Mouse (Mus musculus) thymus, postnatal 25 days (tissue): Measurements from ENCODE around the gene Kcnn4.

Source experiments
- DNase-seq: peaks from one replicate; pipeline ENCODE4 v3.0.0; 2022

Gene Kcnn4

DNA sequence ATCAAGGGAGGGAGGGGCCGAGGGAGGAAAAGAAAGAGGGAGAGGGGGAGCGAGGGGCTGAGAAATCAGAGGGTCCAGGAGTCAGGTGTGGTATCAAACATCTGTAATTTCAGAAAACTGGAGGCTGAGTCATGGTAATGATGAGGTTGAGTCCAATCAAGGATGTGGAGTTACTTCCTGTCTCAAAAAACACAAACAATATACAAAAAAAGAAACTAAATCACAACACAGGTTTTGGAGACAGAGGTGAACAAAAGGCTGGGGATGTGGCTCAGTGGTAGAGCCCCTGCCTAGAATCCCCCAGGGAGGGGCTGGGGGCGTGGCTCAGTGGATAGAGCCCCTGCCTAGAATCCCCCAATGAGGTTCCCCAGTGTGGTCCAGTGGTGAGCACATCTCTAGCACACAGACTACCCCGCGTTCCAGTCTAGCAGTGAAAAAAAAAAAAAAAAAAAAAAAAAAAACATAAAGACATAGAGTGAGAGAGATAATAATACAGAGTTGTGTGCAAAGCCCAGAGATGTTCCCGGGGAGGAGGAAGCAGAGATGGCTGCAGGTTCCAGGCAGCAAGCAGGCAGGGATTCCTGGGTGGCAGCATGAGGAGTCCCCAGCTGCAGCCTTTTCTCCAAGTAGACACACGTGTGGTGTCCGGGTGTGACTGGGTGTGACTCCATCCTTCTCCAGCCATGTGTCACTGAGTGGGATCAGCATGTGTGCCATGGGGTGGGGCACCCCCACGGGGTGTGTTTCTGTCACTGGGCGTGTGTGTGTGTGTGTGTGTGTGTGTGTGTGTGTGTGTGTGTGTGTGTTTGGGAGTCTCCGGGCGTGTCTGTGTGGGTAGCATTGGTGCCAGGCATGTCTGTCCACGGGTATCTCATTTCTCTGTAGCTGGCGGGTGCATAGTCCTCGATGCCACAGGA, 3.1 kb upstream of the Kcnn4 start:
- DNase-seq, result no peak

DNA sequence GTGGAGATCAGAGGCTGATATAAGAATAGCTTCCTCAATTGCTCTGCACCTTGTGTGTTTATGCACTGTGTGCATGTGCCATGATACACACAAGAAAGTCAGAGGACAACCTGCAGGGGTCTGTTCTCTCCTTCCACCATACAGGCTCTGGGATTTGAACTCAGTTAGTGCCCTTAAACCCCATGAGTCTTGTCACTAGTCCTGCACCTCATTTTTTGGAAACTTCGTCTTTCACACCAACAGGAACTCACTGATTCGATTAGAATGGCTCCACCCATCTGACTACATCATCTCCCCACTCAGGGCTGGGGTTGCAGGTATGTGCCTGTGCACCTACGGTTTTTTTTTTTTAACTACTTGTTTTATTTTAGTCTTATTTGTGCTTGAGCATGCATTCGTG, 1.8 kb upstream of the Kcnn4 start:
- DNase-seq, result no peak

DNA sequence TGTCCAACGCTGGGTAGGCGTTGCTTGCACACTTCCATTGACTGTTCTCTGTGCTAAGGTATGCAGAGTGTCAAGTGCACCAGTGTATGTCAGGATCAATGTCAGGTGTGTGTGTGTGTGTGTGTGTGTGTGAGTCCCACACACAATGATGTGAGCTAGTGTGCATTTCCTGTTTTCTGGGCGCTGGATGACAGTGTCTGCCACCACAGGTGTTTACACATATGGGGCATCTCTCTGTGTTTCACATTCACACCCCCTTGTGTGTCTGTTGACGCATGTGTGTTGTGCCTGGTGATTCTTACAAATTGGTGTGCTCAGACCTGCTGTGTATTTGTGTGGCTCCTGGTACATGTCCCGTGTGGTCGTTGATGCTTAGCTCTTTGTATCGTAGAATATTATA, 1.1 kb upstream of the Kcnn4 start:
- DNase-seq, result peak; percentile 46

DNA sequence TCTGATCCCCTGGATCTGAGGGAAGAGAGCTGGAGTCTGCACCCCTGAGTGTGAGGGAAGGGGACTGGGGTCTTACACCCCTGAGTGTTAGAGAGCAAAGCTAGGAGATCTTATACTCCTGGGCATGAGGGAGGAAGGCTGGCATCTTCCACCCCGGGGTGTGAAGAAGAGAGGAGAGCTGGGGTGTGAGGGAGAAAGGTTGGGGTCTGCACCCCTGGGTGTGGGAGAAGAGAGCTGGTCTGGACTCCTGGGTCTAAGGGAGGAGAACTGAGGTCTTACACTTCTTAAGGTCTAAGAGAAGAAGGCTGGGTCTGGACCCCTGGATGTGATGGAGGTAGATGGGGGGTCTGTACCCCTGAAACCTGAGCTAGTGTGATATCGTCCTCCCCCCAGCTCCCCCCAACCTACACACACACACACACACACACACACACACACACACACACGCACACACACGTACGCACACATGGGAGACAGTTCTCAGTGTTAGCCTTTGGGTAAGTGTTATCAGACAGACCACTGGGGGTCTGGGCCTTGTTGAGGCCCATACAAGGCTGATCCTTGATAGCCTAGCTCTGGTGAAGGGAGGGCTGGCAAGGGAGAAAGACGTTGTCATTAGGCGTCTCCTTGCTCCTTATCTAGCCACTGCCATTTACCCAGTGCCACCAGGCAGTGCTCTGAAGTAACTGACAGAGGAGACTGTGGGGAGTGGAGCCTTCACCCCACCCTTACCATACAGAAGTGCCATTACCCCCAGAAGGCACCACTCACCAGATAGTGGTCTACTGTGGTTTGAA, 1.1 kb downstream of the Kcnn4 start:
- peak; percentile 68 for DNase-seq

DNA sequence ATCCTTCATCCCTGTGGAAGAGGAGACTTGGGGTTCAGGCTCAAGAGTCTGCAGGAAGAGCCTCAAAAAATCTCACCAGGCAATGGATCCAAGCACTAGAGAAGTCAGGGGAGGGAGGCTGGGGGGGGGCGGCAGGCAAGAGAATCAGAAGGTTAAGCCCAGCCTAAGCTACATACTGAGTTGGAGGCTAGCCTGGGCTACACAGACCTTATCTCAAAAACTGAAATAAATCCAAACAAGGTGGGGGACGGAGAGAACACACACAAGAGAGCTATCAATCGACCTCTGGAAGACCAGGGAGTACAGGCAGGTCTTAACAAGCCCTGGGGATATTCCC, 1.7 kb downstream of the Kcnn4 start:
- peak; percentile 46 for DNase-seq

DNA sequence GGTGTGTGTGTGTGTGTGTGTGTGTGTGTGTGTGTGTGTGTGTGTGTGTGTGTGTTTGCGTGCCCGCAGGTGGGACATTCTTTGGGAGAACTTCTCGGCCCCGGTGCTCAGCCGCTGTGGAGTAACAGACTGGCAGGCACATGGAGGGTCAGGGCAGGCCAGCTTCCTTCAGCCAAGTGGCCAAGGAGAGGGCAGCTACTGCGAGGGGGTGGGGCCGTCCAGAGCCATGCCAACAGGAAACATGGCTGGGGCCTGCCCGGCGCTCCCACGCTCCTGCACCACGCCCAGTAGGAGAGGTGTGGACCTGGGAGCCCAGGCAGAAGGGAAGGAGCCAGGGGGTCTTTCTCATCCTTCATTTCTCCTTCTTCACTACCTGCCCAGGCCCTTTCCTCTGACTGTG, 2.2 kb downstream of the Kcnn4 start:
- peak; percentile 48 for DNase-seq

DNA sequence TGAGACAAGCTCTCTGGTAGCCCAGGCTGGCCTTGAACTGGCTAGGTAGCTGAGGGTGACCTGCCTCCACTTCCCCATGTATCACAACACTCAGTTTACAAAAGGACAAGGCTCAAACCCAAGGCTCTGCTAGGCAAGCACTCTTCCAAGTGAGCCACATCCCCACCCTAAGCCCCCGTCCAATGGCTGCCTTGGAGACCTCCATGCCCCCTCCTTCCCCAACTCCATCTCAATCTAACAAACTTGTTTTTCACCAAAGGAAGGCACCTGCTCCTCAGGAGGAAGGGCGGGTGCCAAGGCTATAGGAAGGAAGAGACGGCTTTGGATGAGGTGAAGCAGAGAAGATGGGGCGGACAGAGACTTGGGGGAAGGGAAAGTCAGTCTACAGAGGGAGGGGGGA, 2.7 kb downstream of the Kcnn4 start:
- peak; percentile 73 for DNase-seq

DNA sequence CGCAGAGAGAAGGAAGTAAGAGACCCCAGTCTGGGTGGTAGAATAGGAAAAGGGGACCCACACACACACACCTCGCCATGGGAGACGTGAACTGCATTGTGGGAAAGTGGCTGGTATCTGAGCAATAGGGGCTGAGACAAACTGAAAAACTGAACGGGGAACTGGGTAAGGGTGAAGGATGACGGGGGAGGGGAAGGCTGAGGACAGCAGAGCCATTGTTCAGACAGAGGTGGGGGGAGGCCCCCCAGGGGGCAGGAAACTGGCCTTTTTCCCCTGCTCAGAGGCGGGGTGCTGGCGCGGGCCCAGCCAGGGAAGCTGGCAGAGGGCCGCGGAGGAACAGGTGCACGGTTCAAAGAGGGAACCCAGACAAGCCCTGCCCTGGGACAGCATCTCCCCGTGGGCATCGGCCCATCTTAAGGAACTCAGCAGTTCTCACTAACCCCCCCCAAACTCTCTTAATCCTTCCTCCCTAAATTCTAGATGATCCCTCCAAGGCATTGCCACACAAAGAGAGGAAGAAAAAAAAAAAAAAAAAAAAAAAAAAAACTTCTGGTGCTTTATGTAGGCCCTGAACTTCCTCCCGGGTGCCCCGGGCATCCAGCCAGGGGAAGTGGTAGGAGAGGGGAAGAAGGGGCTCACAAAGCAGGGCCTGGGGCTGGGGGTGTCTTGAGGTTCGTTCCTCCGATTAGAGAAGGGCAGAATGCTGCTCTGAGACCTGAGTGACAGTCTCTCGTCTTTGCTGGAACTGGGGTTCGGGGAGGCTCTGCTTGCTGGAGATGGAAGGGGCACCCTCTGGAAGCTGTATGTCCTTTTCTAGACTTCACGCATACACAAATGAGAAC, 3.7 kb downstream of the Kcnn4 start:
- DNase-seq, result peak; percentile 92

DNA sequence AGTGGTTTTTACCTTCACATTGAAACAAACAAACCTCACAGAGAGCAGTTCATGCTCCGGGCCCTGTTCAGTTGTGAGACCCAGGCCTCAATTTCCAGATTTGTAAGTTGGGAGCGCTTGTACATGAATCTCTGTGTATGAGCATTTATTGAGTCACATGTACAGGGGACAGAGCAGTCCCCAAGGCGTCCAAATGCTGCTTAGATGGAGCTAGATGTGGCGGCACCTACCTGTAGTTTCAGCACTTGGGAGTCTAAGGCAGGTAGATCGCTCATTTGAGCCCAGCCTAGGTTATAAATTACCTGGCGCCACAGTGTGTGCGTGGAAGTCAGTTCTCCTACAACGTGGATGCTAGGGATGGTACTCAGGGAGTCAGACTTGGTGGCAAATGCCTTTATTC, 6.4 kb downstream of the Kcnn4 start:
- DNase-seq, result no peak

DNA sequence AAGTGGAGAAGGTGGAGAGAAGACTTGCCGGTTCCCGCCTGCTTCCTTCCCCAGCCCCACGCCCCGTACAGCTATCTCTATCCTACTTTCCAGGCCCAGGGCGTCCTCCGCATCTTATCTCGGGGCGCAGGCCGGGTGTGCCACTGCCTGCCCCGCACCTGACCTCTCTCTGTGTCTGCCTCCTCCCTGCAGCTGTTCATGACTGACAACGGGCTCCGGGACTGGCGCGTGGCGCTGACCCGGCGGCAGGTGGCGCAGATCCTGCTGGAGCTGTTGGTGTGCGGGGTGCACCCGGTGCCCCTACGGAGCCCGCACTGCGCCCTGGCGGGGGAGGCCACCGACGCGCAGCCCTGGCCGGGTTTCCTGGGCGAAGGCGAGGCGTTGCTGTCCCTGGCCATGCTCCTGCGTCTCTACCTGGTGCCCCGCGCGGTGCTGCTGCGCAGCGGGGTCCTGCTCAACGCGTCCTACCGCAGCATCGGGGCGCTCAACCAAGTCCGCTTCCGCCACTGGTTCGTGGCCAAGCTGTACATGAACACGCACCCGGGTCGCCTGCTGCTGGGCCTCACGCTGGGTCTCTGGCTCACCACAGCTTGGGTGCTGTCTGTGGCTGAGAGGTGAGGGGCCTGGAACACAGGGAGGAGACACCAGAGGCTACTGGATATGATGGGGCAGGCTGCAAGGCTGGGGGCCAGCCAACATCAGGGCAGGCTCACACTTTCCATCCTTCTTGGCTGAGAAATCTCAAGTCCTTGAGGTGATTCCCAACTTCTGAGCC, 7.2 kb downstream of the Kcnn4 start:
- peak; percentile 87 for DNase-seq

DNA sequence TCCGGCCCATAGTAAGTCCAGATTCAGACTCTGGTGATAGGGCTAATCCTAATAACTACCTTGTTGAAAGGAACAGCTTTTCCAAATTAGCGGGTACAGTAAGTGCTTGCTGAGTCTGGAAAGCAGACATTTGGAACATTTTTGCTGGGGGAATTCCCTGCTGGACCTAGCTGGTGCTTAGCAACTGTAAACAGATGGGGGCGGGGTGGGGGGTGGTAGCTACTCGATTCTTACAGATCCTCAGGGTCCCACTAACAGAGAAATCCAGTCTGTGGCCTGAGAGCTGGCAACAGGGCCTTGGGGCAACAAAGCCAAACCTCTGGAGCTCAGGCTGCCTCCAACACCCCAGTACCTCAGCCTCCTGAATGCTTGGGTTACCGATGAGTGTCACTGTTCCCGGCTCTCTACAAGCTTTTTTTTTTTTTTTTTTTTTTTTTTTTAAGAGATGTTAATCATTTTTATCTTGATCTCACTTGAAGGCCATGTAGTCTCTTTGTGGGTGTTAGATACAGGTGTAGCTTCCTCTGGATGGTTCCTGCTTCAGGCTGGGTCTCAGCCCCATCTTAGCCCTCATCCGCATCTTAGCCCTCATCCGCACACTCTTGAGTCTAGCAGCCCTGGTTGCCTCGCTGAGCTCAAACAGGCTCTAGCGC, 8.1 kb downstream of the Kcnn4 start:
- peak; percentile 65 for DNase-seq

DNA sequence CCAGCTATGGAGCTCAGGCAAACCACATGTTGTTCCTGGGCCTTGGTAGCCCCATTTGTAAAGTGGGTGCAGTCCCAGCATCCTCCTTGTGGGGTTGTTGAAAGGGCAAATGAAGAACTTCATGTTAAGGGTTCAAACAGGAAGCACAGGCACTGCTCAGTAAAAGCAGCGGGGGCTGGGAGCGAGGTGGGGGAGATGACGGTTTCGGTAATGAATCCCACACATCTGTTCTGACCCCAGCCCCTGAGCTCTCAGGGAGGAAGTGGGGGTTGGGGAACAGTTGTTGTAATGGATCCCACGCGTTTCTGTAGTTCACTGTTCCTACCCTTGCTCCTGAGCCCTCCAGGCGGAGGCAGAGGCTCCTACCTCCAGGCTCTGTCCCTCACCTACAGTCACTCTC, 9.9 kb downstream of the Kcnn4 start:
- peak; percentile 86 for DNase-seq

DNA sequence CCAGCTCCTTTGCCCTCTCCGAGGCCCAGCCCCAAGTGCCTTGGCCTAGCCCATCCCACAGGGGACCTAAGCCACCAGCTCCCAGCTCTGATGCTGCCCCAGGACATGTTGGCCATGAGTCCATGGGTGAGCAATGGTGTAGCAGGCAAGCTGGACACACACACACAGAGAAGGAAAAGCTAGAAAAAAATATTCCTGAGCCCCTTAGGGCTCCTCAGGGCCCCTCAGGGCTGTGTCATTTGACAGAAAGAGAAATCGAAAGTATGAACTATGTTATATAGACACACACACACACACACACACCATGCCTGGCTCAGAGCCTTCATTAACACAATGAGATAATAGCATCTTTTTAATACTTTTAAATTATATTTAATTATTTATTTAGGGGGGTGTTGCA, 10.3 kb downstream of the Kcnn4 start:
- DNase-seq, result no peak

DNA sequence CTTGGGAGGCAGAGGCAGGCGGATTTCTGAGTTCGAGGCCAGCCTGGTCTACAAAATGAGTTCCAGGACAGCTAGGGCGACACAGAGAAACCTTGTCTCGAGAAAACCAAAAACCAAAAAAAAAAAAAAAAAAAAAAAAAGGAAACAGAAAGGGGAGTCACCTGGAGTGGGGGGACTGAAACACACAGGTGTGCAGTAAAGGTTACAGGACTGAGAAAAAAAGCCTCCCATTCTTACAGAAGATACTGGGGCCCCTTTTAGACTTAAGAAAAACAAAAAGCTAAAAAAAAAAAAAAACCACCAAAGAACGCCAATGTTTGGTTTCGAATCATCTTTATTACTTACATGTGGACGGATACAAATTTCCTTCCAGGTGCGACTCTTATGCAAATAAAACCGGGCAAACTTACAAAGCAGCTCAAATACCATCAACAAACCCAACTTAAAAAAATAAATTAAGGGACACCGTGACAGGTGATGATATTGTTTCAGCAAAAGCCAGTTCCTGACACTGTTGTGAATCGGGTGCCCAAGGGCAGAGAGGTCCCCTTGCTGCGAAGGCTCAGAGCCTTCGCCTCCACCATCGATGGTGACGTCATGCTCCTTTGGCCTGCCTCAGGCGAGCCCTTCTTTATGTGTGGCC, 12.8 kb downstream of the Kcnn4 start:
- DNase-seq, result no peak

DNA sequence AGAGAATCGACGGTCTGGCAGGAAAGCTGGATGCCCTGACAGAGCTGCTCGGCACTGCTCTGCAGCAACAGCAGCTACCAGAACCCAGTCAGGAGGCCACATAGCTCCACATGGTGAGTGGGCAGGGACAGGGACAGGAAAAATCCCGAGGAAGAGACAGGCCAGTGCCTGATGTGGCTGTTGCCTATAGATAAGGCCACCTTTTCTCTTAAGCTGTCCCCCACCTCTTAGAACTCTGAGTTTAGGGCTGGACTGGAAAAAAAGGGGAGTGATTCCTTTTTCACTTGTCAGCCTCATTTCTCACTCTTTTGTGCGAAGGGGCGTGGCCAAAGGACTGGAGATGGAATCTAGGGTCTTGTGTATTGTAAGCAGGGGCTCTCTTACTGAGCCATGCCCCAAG, 14.0 kb downstream of the Kcnn4 start:
- no peak for DNase-seq

DNA sequence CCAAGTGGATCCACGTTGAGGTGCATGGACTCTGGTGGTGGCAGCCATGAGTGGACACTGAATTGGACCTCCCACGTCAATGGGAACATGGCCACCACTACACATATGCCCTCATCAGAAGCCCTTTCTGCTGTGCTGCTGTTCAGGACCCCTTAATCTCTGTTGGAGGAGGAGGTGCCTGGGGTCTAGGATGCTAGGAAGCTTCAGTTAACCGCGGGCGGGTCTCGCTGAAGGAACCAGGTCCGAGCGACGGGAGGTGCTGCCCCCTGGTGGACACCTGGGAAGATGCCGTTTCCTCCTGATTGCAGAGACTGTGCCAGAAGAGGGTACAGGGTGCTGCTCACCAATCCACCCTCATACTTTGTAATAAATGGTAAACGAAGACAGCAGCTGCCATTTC, 14.8 kb downstream of the Kcnn4 start:
- peak; percentile 88 for DNase-seq

DNA sequence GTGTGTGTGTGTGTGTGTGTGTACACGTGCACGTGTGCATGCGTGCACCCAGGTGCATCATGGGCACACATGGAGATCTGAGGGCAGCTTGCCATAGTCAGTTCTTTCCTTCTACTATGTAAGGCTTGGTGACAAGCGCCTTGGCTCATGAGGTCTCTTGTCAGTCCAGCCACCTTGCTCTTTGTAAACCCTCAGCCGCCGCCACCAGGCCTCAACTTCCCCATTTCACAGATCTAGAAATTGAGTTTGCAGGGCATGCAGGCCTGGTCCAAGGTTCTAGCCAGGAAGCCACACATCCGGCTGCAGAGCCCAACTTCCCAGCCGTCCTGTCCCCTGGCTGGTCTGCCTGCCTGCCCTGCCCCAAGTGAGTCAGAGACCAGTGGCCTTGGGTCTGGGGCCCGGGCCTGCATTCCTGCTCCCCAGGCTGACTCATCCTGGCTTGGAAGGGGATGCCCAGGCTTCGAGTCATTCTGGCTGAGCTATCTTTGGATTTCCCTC, 17.0 kb downstream of the Kcnn4 start:
- no peak for DNase-seq

DNA sequence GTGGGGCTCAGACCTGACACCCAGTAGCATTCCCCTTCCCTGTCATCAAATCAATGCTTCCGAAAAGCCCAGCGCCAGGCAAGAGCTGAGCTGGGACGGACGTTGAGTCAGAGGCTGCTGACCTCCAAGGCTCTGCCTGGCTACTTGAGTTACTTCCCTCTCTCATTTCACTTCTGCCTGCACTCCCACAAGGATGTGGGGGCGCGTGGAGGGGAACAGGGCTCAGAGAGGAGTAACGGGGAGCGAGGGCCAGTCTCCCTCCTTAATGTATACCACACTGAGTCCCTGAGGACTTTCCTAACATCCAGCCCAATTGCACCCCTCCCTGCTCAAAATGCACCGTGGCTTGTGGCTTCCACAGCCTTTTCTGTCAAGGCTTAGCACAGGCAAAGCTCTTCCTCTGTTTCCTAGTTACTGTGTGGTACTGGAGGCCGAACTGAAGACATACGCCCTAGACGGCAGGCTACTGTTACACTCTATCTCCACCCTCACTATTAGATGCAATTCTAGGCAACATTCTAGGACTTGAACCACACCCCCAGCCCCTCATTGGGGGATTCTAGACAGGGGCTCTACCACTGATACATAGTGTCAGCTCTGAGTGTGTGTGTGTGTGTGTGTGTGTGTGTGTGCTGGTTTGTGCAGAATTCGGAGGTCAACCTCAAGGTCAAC, 19.6 kb downstream of the Kcnn4 start:
- DNase-seq, result no peak

DNA sequence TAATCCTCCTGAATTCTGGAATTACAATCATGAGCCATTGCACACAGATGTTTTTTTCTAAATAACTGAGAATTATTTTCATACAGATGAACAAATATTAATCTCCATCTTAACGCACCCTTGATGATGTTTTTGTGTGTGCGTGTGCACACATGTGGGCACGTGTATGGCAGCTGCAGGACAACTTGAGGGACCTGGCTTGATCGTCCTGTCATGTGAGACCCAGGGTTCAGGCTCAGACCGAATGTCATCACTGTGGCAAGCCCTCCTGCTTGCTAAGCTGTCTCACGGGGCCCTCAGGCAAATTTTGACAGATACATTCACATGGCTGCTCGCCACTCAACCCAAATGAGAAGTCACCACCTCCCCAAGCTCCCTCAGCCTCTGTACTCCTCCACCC, 20.4 kb downstream of the Kcnn4 start:
- DNase-seq, result no peak

DNA sequence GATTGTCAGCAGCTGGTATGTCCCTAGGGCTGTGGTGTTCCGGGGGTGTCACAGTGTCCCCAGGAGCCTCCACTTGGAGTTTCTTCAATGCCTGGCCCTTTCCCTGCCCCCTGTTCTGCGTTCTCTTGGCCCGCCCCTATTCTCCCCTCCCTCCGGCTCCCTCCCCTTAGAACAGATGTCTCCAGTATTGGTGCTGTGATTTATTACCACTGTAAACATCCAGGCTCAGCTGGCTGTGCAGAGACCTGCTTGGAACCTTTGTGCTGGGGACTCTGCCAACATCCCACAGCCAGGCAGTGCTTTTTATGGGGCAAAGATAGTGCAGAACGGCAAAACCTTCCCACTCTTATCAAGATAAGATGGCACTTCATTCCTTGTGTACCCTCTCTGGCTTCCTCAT, 21.0 kb downstream of the Kcnn4 start:
- DNase-seq, result no peak

DNA sequence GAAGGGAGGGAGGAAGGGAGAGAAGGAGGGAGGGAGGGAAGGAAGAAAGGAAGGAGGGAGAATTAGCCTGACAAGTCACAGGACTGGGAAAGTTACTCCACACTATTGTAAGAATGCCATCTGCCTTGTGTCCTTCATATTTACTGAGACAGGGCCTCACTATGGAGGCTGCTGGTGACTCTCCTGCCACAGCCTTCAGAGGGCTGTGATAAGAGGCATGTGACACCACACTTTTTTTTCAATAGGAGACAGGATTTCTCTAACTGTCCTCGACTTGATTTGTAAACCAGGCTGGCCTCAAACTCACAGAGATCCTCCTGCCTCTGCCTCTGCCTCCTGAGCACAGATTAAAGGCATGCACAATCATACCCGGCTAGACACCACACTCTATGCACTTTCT, 21.6 kb downstream of the Kcnn4 start:
- no peak for DNase-seq
